Mouse (Mus musculus) adrenal gland, postnatal 10 days (tissue): ENCODE data around the gene Fate1. TPM values are rescaled to one million over a fixed set of nuclear protein-coding genes. Genes with fewer than 3 reads are reported as not detected.
"Not testable (repeated sequence)": the region's sequence is repeated elsewhere in the genome, so short reads cannot be mapped to it uniquely, and the experiment has no call there.

Experiments used
- DNase-seq: peaks from one replicate; pipeline ENCODE4 v3.0.0; 2021; ENCODE audit warnings: mixed read lengths
- long read RNA-seq, 2 experiments: library from polyadenylated mRNA; stranded (forward); transcript quantifications; one replicate each; pipeline ENCODE4 v2.0.0; 2021
- total RNA-seq, 2 experiments: library from RNA; stranded (reverse); gene quantifications; 2 replicates each; pipeline ENCODE4 v1.2.3; 2021

The Fate1 gene
- total RNA-seq: under 1 TPM in 1 of 2 experiments, not detected in 1; 0.30 TPM
- long read RNA-seq, experiment 1: 0 reads
- long read RNA-seq, experiment 2: 0 reads

DNA sequence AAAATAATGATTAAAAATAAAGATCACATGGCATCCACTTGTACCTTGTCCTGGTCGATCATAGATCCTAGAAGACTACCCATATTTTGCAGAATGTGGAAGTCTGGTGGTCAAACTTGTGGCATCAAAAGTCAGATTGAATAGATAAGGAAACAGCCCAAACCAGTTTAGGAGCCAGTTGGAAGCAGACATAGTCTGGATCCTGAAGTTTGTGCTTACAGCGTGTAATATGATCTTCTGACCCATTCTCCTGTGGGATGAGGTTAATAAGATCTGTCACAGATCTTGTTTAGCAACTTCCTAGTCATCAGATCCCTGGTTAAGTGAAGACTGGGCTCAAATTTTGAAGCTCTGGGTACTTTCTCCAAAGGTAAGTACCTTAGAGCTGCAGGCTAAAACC is at the start of gene Fate1:
Fate1 (plus strand) TSS at position 301 of the 400 bp plus-strand sequence.
- no peak for DNase-seq

DNA sequence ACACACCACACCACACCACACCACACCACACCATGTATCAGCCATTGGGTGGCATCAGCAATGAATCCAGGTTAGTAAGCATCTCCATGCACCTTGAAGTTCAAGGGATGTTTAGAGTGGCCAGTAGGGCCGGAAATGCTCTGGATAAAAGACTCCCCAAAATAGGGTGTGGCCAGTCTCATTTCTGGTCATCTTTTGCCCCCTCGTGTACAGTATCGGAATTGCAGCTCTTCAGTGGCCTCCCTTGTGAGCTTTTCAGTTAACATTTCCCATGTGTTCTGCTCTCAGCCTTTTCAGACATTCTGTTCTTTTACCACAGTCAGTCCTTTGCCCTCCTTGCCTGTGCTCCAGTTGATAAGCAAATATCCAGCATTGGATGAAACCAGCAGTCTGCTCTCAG is 26.2 kb upstream of the Fate1 start:
- DNase-seq: peak; percentile 67

DNA sequence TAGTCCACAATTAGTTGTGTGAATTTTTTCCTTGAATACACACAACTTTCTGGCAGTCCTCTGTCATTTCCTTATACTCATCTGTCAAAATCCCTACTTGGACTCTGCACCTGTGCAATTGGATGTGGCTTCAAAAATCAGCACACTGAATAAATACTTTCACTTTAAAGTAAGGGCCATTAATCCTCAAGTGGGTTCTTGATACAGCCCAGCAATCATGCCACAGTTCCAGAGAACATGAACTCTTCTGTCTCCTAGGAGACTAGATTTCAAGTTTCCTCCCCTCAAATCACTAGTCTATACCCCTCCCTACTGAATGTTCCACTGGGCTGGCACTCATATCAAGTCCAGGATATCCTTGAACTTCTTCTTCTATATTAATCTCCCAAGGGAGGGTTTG is 14.4 kb upstream of the Fate1 start:
- no peak for DNase-seq

DNA sequence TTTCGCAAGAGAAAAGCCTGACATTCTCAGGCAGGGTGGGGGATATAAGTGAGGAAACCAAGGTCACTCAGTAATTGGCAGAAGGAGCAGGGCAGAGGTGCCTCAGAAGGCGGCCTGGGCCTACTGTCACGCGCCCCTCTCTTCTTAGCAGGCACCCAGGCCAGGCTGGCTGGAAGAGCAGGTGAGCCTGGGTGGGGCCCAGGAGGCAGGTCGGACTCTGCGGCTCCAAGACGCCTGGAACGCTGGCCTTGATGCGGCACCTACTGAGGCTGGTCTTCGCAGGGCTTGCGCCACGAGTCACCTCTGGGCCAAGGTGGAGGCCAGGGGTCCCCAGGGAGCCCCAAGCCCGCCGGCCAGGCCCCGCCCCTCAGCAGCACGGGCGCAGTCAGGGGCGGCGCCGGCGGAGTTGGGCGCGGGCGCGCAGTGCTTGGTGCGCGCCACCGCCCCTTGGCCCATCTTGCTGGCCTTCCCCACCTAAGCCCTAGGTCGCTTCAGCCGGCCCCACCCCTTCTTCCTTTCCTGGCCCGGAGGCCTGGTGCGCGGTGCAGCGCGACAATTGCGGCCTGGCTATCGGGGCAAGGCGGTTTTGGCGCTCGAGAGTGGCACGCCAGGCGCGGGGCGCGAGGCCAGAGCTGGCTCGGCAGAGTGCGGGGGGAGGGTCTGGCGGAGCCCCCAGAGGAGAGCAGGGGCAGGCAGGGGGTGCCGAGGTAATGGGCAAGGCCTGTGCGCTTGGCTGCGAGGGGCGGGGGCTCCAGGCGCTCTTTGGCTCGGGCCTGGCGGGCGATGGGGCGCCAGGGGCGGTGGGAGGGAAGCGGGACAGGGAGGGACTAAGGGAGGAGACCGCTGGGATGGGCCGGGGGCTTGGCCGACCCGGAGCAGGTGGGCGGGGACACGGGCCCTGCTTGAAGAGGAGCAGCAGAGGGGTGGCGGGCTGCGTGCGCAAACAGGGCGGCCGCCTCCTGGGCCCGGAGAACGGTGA is 10.4 kb upstream of the Fate1 start, which contains the start of gene Prrg3:
Prrg3 (plus strand) TSS at position 552 of the 979 bp plus-strand sequence.
- peak; percentile 69 for DNase-seq

DNA sequence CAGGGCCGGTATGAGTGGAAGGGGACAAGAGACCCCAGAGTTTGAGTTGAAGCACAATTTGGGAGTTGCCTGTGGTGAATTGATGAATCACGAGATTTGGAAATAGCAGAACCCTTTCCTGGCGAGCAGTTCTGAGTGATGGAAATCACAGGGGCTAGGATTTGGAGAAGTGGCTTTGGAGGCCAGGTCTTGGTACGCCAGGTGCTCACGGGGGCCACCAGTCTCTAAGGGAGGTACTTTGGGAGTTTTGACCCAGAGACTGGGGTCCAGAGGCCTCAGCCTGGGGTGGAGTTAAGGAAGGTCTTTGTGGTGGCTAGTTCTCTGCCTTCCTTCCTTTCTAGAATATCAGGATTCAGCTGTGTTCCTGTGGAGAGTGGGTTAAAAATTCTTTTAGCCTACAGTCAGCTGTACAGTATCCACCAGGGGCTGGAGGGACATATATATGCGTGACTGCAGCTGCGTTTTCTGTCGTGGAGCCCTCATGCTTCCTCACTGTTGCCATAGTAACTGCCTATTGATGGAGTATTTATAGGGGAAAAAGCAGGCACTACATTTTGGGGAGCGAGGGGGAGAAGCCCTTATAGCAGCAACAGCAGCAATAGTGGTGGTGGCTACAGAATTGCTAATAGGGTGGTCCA is 9.4 kb upstream of the Fate1 start:
- no peak for DNase-seq

DNA sequence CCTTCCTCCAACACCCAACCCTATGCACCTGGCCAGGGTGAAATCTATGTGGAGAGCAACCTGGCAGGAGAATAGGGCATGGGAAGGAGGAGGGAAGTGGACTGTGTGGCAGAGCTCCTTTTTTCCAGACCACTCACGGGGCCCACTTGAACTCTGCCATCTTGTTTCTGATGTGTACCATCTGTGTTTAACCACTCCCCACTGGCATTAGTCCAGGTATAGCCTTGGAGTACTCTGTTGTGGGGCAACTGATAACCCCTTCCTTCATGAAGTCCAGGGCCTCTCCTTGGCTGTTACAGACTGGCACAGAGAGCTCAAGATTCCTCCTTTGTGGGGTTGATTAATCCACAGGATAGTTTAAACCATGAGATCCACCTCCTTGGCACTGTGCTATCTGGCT is 4.6 kb upstream of the Fate1 start:
- no peak for DNase-seq

DNA sequence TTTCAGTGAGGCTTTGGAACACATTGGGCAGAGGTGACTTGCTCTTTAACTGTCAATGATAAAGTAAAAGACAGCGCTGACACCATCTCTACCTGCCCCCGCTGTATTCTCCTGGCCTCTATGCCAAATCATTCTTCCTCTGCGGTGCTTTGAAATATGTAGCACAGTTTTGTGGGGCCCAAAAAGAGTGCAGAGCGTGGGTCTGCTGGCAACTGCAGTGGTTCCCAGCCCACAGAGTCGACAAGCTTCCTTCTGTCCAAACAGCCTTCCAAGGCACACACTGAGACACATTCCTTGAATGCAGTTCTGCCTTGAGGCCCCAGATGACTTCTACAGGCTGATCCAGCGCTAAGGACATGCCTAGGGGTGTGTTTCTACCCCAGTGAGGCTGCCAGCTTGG is 4.0 kb upstream of the Fate1 start:
- no peak for DNase-seq

DNA sequence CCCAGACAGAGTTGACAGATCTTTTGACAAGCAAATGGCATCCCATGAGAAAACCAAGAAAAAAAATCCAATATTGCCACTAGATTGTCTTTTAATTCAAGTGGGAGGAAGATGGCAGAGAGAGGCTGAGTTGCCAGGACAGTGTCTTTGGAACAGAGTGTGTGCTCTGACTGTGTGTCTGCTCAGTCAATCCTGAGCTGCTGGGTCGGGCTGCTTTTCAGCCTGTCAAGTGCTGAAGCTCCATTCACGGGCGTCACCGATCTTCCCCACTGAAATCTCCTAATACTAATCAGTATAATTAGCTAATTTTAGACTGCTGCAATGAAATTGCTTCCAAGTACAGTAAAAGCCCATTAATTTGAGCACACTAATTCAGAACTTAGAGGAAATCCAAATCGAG is 1.5 kb upstream of the Fate1 start:
- DNase-seq: no peak

DNA sequence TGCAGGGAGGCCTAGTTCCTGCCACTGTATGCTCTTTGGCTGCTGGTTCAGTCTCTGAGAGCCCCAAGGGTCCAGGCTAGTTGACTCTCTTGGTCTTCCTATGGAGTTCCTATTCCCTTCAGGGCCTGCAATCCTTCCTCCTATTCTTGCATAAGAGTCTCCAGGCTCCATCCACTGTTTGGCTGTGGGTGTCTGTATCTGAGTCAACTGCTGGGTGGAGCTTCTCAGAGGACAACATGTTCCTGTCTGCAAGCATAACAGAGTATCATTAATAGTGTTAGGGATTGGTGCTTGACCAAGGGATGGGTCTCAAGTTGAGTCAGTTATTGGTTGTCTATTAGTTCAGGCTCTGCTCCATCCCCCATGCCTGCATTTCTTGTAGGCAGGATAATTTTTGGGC is 4.9 kb downstream of the Fate1 start:
- DNase-seq: not testable (repeated sequence)

DNA sequence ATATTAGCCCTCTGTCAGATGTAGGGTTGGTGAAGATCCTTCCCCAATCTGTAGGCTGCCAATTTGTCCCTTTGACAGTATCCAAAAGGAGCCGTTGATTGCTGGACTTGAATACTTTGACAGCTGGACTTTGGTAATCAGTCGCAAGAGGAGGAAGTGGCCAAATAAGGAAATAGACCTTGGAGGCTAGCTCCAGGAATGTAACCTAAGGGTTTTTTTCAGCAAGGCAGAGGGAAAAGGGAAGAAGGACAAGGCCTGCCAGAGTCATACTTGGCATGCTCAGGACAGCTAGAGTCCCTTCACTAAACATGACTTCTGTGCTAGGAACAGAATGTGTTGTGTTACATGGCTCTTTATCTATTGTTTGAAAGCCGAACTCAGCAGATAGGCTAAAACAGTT is 7.7 kb downstream of the Fate1 start:
- peak; percentile 14 for DNase-seq

DNA sequence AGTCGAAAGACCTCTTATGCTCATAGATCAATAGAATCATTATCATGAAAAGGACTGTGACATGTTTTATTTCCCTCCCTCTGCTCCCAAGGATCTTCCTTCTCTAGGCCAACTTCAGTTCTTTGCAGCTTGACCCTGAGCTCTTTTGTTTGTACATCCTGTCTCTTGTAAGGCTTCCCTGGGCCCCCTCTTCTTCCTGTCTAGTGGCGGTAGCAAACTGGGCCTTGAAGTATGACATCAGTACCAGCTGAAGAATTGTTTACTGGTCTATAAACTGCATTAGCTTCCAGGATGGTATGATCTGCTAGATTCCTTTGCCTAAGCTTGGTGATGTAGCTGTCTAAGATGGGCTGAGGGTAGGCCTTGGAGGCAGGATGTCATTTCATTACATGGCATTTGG is 8.5 kb downstream of the Fate1 start:
- DNase-seq: peak; percentile 8

DNA sequence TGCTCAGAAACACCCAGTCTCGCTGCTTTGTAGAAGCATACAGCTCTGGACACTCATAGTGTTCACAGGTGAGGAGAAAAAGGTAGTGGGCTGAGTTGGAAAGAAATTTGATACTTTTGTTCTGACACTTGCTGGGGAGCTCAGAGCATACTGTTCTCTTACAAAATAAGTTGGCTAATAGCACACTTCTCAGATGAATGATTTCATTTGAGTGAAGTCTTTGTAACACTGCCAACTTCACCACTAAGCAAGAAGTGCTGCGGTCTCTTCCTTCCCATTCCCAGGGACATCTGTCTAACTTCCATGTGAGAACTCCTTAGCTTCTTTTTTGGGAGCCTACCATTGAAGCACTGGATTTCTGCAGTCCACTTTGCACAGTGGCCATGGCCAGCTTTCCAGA is 10.4 kb downstream of the Fate1 start:
- DNase-seq: no peak

DNA sequence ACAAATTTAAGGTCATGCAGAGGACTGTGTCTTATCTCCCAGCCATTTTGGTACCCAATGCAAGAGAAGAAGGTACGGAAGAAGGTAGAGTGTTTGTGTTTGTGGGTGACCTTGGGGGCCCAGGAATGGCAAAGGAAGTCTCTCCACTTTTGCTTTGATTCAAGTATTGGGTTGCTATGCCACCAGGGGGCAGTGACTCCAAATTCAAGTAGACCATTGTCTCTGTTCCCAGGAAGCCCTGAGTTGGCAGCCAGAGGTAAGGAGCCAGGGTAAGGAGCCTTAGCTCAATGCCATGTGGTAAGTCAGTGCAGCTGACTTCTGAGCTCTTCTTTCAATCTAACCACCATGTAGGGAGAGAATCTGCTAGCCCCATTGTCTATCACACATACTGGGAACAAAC is 11.0 kb downstream of the Fate1 start:
- peak; percentile 29 for DNase-seq

DNA sequence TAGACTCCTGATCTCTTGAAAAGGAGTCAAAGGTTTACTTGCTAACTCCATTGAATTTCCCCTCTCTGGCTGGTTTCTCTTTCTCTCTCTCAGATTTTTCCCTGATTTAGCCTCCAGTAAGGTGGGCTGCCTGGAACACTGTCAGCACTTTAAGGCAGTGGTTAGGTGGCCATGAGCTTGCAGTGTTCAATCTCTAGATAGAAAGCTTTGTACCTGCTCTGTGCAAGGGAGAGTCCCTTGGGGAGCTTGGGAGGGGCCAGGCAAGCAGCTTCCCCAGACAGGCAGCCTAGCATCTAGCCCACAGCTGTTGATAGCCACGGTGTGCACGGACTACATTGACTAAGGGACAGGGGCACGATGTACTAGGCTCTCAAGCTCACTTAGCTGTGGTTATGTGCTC is 18.8 kb downstream of the Fate1 start, which contains the start of gene Cnga2:
Cnga2 (plus strand) TSS at position 301 of the 400 bp plus-strand sequence.
- no peak for DNase-seq

DNA sequence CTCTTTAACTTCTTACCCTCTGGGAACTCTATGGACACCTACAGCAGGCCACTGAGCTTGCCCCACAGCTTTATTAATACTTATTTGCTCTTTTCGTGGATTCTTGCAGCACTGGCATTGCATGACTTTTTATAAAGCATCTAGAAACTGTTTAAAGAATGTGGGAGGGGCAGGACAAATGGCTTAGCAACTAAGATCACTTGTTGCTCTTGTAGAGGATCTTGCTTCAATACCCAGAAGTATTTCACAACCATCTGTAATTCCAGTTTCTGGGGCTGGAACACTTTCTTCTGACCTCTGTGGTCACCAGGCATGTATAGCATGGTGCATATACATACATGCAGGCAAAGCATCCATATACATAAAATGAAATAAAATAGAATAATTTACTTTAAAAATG is 23.2 kb downstream of the Fate1 start:
- DNase-seq: no peak

DNA sequence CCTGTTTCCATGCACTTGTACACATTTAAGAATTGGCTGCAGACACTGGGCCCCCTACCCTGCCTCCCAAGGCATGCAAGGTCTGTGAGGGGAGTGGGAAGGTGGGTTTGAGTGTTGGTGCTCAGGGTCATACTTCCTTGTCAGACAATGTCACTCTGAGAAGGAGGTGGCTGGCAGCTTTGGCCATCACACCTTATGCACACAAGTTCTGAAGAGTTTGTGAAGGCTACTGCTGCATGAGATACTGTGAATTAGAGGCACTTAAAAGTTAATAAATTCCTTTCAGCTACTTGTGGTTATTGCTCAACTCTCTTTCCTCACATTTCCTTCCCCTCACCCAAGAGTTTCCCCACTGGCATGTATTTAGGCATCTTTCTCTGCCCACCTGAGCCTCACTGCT is 37.1 kb downstream of the Fate1 start:
- no peak for DNase-seq

DNA sequence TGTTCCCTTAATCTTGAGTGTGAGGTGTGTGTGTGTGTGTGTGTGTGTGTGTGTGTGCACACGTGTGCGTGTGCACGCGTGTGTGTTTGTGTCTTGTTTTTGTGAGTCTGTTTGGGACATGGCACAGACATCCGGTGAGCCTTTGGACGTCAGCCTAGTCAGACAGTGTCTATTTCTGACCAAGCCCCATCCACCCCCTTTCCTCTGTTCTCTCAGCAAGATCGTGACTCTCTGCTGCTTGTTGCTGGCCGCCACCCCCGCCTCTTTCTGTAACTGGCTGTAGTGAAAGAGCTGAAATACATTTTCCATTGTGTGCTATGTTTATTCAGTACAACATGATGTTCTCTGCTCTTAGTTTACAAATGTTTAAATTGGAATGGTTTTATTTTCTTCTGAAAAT is 39.5 kb downstream of the Fate1 start:
- DNase-seq: peak; percentile 13

DNA sequence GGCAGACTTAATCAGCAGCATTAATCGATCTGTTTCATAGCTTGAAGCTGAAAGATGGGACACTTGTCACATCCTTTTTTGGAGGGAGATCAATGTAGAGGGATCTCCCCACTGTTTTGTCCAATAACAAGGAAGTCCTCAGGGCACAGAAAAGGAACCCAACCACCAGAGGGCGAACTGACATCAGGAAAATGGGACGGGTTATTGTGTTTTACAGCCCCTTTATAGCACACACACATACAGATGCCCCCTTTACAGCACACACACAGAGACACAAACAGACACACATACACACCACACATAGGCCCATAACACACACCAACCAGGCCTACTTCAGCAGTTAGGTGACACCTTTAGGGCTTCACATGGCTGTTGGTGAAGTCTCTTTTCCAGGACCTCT is 40.0 kb downstream of the Fate1 start:
- DNase-seq: peak; percentile 53

DNA sequence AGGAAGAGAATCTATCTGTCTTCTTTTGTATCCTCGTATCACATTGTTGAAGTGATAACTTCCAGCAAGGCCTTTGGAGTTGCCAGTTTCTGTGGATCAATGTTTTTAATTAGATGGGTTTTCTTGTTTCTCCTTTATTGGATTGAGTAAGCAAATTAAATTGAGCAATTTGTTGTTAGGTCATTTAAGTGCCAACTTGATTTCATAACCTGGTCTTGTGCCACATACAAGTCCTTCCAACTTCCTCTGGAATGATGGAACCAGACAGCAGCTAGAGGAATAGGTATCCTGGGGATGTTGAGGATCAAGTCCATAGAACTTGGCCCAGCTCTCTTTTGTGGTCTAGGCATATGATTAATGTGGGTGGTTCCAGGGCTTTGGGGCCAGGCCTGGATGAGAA is 49.5 kb downstream of the Fate1 start:
- DNase-seq: no peak

DNA sequence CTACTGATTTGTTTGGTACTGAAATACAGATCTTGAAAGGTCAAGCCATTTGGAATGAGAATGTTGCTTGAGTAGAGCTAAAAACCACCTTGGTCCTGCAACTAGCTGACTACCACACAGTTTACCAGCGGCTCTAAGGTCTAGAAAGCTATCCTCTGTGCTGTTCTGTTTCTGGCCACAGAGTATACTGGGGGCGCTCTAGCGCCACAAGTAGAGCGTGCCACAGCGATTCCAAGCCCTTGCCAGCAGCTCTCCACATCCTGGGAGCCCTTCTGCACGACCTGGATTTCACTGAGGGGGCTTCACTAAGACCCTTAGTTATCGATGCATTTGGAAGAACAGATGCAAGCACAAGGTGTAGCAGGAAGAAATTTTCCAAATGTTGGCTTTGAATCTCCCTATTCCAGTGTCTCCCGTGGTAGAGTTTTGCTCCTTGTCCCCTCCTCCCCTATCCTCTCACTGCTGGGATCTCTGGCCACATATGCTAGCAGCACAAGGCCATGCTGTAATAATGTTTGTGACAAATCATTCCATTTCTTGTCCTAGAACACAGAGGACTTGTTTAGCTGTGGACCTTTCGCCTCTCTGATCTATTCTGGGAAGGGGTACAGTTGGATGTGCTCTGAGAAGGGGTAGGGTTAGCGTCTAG is 50.1 kb downstream of the Fate1 start:
- DNase-seq: peak; percentile 38

DNA sequence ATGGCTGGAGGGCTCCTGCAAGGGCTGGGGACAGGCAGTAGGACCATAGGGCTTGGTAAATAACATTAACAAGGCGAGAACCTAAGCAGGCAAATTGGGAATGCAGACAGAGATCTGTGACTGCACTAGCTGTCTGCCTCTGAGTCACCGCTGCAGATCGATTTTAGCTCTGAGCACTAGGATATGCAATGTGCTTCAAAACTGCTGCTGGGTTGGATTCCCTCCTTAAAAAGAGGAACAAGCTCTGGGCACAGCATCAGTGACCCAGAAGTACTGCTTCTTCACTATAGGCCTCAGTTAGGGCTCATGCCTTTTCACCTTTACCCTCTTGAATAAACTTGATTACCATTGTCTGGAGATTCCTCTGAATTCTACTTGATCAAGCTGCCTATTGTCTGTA is 50.8 kb downstream of the Fate1 start:
- no peak for DNase-seq
